Mouse (Mus musculus) limb, embryonic 14.5 days (tissue): Measurements from ENCODE around the gene Lzic. TPM values are rescaled to one million over a fixed set of nuclear protein-coding genes. Genes with fewer than 3 reads are reported as not detected.

Experiments
- ATAC-seq: fragments of 200-750 bp; cut with Nextera tagmentation; 2 replicates; pipeline ENCODE4 v1.8.0; 2017; ENCODE audit warnings: low read depth, moderate number of reproducible peaks, moderate TSS enrichment; ENCODE audit not compliant: low FRiP score
- DNase-seq: peaks from one replicate; pipeline ENCODE4 v3.0.0-alpha.2; 2015; ENCODE audit warnings: low spot score
- H3K27ac ChIP-seq: fragments of 300-500 bp; sonication (generic); replicated peaks from 2 replicates; pipeline ENCODE4 v1.5.1; 2014; ENCODE audit warnings: low read depth, mild to moderate bottlenecking, low read length, moderate library complexity, mixed read lengths
- H3K27me3 ChIP-seq: fragments of 300-500 bp; sonication (generic); 2 replicates; pipeline ENCODE4 v1.6.1; 2014; ENCODE audit warnings: low read length, mixed read lengths; ENCODE audit not compliant: control insufficient read depth, insufficient read depth
- H3K36me3 ChIP-seq: fragments of 300-500 bp; sonication (generic); 2 replicates; pipeline ENCODE4 v1.6.1; 2014; ENCODE audit warnings: mild to moderate bottlenecking, low read length, moderate library complexity, mixed read lengths; ENCODE audit not compliant: control insufficient read depth, insufficient read depth
- H3K4me1 ChIP-seq: fragments of 300-500 bp; sonication (generic); 2 replicates; pipeline ENCODE4 v1.6.1; 2014; ENCODE audit warnings: antibody characterized with exemption, low read length, mixed read lengths; ENCODE audit not compliant: control insufficient read depth, insufficient read depth
- H3K4me2 ChIP-seq: fragments of 300-500 bp; sonication (generic); replicated peaks from 2 replicates; pipeline ENCODE4 v1.6.1; 2014; ENCODE audit warnings: low read depth, mild to moderate bottlenecking, low read length, moderate library complexity; ENCODE audit not compliant: severe bottlenecking
- H3K4me3 ChIP-seq: fragments of 300-500 bp; sonication (generic); replicated peaks from 2 replicates; pipeline ENCODE4 v1.5.1; 2014; ENCODE audit warnings: low read length
- H3K9ac ChIP-seq: fragments of 300-500 bp; sonication (generic); 2 replicates; pipeline ENCODE4 v1.6.1; 2014; ENCODE audit warnings: mild to moderate bottlenecking, low read depth, low read length, moderate library complexity; ENCODE audit not compliant: severe bottlenecking
- H3K9me3 ChIP-seq: fragments of 300-500 bp; sonication (generic); 2 replicates; pipeline ENCODE4 v1.6.1; 2016; ENCODE audit warnings: low read length; ENCODE audit not compliant: control insufficient read depth
- POLR2A ChIP-seq: fragments of 200-500 bp; IDR thresholded peaks from 2 replicates; pipeline ENCODE4 v1.8.0; 2012; ENCODE audit warnings: inconsistent platforms, mild to moderate bottlenecking, moderate library complexity, borderline replicate concordance; ENCODE audit not compliant: insufficient read depth, insufficient read length; ENCODE audit errors: extremely low read depth
- WGBS: fragments of 180-500 bp; shearing (Covaris S2); extraction: QIAGEN DNeasy Blood & Tissue Kit; methylation state at CpG from one replicate; pipeline ENCODE4 v1.1.7; 2014; 5-methylcytosine and 5-hydroxymethylcytosine counted together
- polyA plus RNA-seq, 2 experiments: library from polyadenylated mRNA; depleted of rRNA in 1 of 2; stranded (reverse) in 1 of 2; unstranded in 1 of 2; fragments of >200 nt; fragmentation: Nextera tagmentation in 1 of 2; extraction: Ambion mirVana in 1 of 2; gene quantifications; 2 replicates each; pipeline versions ENCODE4 v1.2.1 to v1.2.3; 2012 to 2014

Gene Lzic
- 32.8 and 36.1 TPM in 2 replicates for polyA plus RNA-seq (2012; rRNA removed)
- polyA plus RNA-seq (2014; fragmentation: Nextera tagmentation; extraction: Ambion mirVana): 54.0 and 55.2 TPM in 2 replicates

GRCm38 (mm10) chr4:149485053-149485824 is at the start of gene Lzic, which contains the start of gene Nmnat1:
Lzic (plus strand) TSS chr4:149485229.
Nmnat1 (minus strand) TSS chr4:149485202.
- no peaks in the 10 kb centered on the region for H3K9me3 ChIP-seq
- H3K36me3 ChIP-seq: peaks cover 38% of the 10 kb centered on the region
- H3K9ac ChIP-seq: peak within 1 kb of the TSS; percentile 65
- peak; percentile 66; the same call in 1 of the 2 replicates for TF ChIP-seq POLR2A
- peak within 1 kb of the TSS; percentile 72 for H3K4me3 ChIP-seq
- H3K27me3 ChIP-seq: no peaks in the 10 kb centered on the region
- DNase-seq (peak; percentile 95), ATAC-seq (peak; percentile 98)
- WGBS: under 1% methylated on average over 58 of the region's 60 CpGs
- peak within 1 kb of the TSS; percentile 83 for H3K27ac ChIP-seq
- peak within 1 kb of the TSS; percentile 81 for H3K4me2 ChIP-seq
- H3K4me1 ChIP-seq: peaks cover 12% of the 10 kb centered on the region

DNA sequence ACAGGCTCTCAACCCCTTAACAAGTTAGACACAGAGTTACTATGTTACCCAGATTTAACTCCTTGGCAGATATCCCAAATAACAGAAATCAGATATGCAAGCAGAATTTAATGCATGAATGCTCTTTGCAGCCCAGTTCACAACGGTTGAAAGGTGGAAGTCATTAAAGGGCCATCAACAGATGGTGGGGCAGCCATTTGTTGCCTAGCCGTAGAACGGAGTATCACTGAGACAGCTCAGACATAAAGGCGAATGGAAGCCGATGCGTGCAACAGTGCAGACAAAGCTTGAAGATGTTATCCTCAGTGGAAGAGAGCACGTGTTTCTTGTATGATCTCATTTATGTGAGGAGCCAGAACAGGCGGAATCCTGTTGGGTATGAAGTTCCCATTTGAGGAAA is 44.5 kb upstream of the Lzic start:
- DNase-seq (peak; percentile 44), ATAC-seq (peak; percentile 46)
- WGBS: 53% methylated on average over 8 of the region's 8 CpGs
- Histone ChIP-seq H3K27ac (no peak overlapping the region), H3K9me3 (no peaks in the 10 kb centered on the region), H3K27me3 (no peaks in the 10 kb centered on the region), H3K4me1 (peaks cover 16% of the 10 kb centered on the region), H3K9ac (no peak overlapping the region), H3K4me3 (no peak overlapping the region), H3K4me2 (no peak overlapping the region), H3K36me3 (no peaks in the 10 kb centered on the region)
- TF ChIP-seq POLR2A: no peak

DNA sequence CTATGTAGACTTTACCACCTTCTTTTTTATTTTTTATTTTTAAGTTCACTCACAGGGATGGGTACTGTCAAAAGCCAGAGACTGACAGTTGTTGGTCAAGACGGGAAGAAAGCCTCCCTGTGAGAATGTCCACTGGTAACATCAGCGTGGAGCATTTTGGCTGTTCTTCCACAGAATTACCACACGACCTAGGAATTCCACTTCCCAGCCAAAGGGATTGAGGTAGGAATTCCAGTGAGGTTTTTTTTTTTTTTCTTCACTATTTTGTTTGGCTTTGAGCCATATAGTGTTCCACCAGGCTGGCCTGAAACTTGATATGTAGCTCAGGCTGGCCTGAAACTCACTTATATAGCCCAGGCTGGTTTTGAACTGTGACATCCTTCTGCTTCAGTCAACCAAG is 42.6 kb upstream of the Lzic start:
- TF ChIP-seq POLR2A: no peak
- Histone ChIP-seq H3K4me1 (peaks cover 17% of the 10 kb centered on the region), H3K27me3 (no peaks in the 10 kb centered on the region), H3K27ac (peak overlapping the region; percentile 63; the same call in 1 of the 2 replicates), H3K4me2 (no peak overlapping the region), H3K9me3 (no peaks in the 10 kb centered on the region), H3K9ac (no peak overlapping the region), H3K36me3 (no peaks in the 10 kb centered on the region), H3K4me3 (no peak overlapping the region)
- ATAC-seq: no peak
- WGBS: 28% methylated on average over 3 of the region's 3 CpGs
- peak; percentile 82 for DNase-seq

GRCm38 (mm10) chr4:149444465-149444864 is 40.6 kb upstream of the Lzic start:
- no peaks in the 10 kb centered on the region for H3K9me3 ChIP-seq
- peak overlapping the region; percentile 65 for H3K9ac ChIP-seq
- H3K4me2 ChIP-seq: peak overlapping the region; percentile 58
- H3K27ac ChIP-seq: peak overlapping the region; percentile 92
- WGBS: 64% methylated on average over 1 of the region's 1 CpGs
- no peak for DNase-seq
- no peaks in the 10 kb centered on the region for H3K36me3 ChIP-seq
- TF ChIP-seq POLR2A: no peak
- no peak for ATAC-seq
- H3K4me3 ChIP-seq: no peak overlapping the region
- peaks cover 17% of the 10 kb centered on the region for H3K4me1 ChIP-seq
- no peaks in the 10 kb centered on the region for H3K27me3 ChIP-seq

DNA sequence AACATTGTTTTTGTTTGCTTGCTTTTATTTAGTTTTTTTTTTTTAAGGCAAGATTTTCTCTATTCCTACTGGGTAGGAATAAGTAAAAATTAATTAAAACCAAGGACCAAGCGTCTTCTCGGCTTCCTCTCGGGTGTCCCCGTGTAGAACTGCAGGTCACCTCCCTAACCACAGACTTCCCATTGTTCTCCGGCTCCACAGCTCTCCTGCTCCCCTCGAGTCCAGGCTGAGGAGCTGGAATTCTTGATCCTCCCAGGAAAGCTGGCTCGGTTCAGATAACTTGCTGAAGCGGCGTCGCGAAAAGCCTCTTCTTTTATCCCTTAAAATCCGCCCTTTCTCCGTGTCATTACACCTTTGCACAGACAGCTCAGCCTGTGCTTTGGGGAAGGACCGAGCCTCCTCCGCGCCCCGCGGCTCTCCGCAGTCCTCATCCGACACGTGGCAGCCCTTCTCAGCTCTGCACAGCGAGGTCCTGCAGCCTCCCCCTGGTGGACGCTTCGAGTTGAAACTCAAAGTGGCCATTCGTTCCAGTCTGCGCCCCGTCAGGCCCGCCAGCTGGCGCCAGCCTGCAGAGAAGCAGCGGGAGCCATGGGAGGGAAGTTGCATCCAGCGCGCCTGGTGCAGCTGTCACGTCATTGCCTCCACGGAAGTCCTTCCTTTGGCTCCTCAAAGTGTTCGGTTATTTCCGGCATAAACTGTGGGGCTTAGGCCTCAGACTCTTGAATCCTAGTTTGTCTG is 39.9 kb upstream of the Lzic start:
- H3K9ac ChIP-seq: peak overlapping the region; percentile 65
- H3K4me2 ChIP-seq: peak overlapping the region; percentile 58
- peak overlapping the region; percentile 33 for H3K4me3 ChIP-seq
- ATAC-seq: peak; percentile 96
- peak; percentile 98 for TF ChIP-seq POLR2A
- peak; percentile 96 for DNase-seq
- H3K27ac ChIP-seq: peak overlapping the region; percentile 92
- no peaks in the 10 kb centered on the region for H3K27me3 ChIP-seq
- no peaks in the 10 kb centered on the region for H3K36me3 ChIP-seq
- H3K4me1 ChIP-seq: peaks cover 17% of the 10 kb centered on the region
- WGBS: under 1% methylated on average over 35 of the region's 36 CpGs
- H3K9me3 ChIP-seq: no peaks in the 10 kb centered on the region
